ENCODE assay signal across 8 mouse cellular contexts in genomic region chr16:37010370-37010769, GRCm38 (mm10). TPM values are rescaled to one million over a fixed set of nuclear protein-coding genes. Genes with fewer than 3 reads are reported as not detected.
DNase-seq lines count a peak whose midpoint lies in the region; ATAC-seq and TF ChIP-seq lines count a peak whose summit lies in the region.

No protein-coding gene starts in this region.

- WGBS in heart, embryonic 13.5 days = 50% methylated on average over 4 of the region's 4 CpGs

- H3K4me1 ChIP-seq in ES-E14 (ENCODE audit: control insufficient read depth in 2 of 2, insufficient read depth in 2 of 2, low read length in 2 of 2, poor library complexity in 1 of 2) = peaks cover 0 to 4% of the 10 kb centered on the region in 2 experiments; a peak in 1 of 4 replicates
- H3K4me1 ChIP-seq in heart, embryonic 13.5 days = peaks cover 20% of the 10 kb centered on the region

- intact Hi-C loops in gastrocnemius, postnatal 36 days (cut with DNase I) = loop anchor here (2.0 to 10.0 kb wide), 2 partner anchors 136 to 536 kb away; partner anchors contain the start of genes Eaf2 and Golgb1

- no peak for ATAC-seq in heart, embryonic 13.5 days (ENCODE audit: extremely low read depth, insufficient number of reproducible peaks, low FRiP score, low TSS enrichment)

- H3K4me2 ChIP-seq in heart, embryonic 13.5 days = peak overlapping the region; percentile 87

- H3K27me3 ChIP-seq in heart, embryonic 13.5 days (replicated peaks) = no peaks in the 10 kb centered on the region
- H3K27me3 ChIP-seq in splenic B cell, adult 2 months (ENCODE audit: control insufficient read depth, insufficient read depth, low read length, poor library complexity, severe bottlenecking) = no peaks in the 10 kb centered on the region

- no peaks in the 10 kb centered on the region for H3K9me3 ChIP-seq in ES-E14 (ENCODE audit: control insufficient read depth, insufficient read depth, low read depth, low read length)
- H3K9me3 ChIP-seq in heart, embryonic 13.5 days = no peaks in the 10 kb centered on the region

- no peak overlapping the region for H3K4me3 ChIP-seq in ES-E14 (ENCODE audit: insufficient read depth in 1 of 2, low read depth in 1 of 2, low read length in 2 of 2, poor library complexity in 1 of 2, severe bottlenecking in 1 of 2)
- no peak overlapping the region for H3K4me3 ChIP-seq in heart, embryonic 13.5 days

- H3K9ac ChIP-seq in ES-E14 (ENCODE audit: insufficient read depth, low read depth, low read length, poor library complexity, severe bottlenecking) = no peak overlapping the region
- no peak overlapping the region for H3K9ac ChIP-seq in heart, embryonic 13.5 days

- DNase-seq in gastrocnemius, adult 18-20 months (ENCODE audit: low spot score) = peak; percentile 64
- no peak for DNase-seq in gastrocnemius, postnatal 36 days
- no peak for DNase-seq in ES-E14 (ENCODE audit: low read depth, low spot score)
- DNase-seq in cerebellum, adult 9-11 months = peak; percentile 38
- peak; percentile 58 for DNase-seq in kidney, postnatal 14 days
- DNase-seq in lung, postnatal 36 days = peak; percentile 59
- peak; percentile 80 for DNase-seq in splenic B cell, adult 2 months (ENCODE audit: low read depth, low spot score)

- H3K27ac ChIP-seq in ES-E14 (ENCODE audit: insufficient read depth, low read depth, low read length, poor library complexity, severe bottlenecking) = no peak overlapping the region
- H3K27ac ChIP-seq in heart, embryonic 13.5 days (replicated peaks) = peak overlapping the region; percentile 70

- H3K36me3 ChIP-seq in ES-E14 (ENCODE audit: control insufficient read depth, insufficient read depth, low read length, poor library complexity, severe bottlenecking) = no peaks in the 10 kb centered on the region
- peaks cover 14% of the 10 kb centered on the region for H3K36me3 ChIP-seq in heart, embryonic 13.5 days
- no peaks in the 10 kb centered on the region for H3K36me3 ChIP-seq in splenic B cell, adult 2 months (ENCODE audit: control insufficient read depth, insufficient read depth, low read length, poor library complexity, severe bottlenecking)

- in situ Hi-C loops in ES-E14 (cut with MboI; ENCODE audit: low sequenced_read_pairs in 2 of 2, unreplicated experiment in 2 of 2) = no loop called here

TF ChIP-seq in ES-E14, 5 proteins besides CTCF, POLR2A, EP300 and RAD21:
- TF ChIP-seq CHD2 (IDR thresholded peaks at IDR 0.05; ENCODE audit: low read depth, low read length) (no peak), ZC3H11A (IDR thresholded peaks at IDR 0.05; ENCODE audit: borderline replicate concordance, low read depth, low read length) (peak; percentile 72)

RNA-seq across cellular contexts. Expression of gene Polq, which starts 1.2 kb away (rescaled TPM):
- total RNA-seq in gastrocnemius, adult 18-20 months (2021) = under 1 TPM; 0.59 to 0.75 TPM
- under 1 TPM; 0.20 to 0.37 TPM for total RNA-seq in gastrocnemius, postnatal 36 days (2021)
- total RNA-seq in ES-E14 (2012; rRNA removed) = 10.7 and 12.1 TPM in 2 replicates
- polyA plus RNA-seq in heart, embryonic 13.5 days (2015; fragmentation: Nextera tagmentation; extraction: Ambion mirVana) = 4.4 and 5.5 TPM in 2 replicates

RNA-seq across cellular contexts. Expression of gene Fbxo40, which starts 20.1 kb away (rescaled TPM):
- 100 to 1,000 TPM; 275 to 366 TPM for total RNA-seq in gastrocnemius, adult 18-20 months (2021)
- total RNA-seq in gastrocnemius, postnatal 36 days (2021) = 100 to 1,000 TPM; 251 to 300 TPM
- 0.09 and 0.11 TPM in 2 replicates for total RNA-seq in ES-E14 (2012; rRNA removed)
- polyA plus RNA-seq in heart, embryonic 13.5 days (2015; fragmentation: Nextera tagmentation; extraction: Ambion mirVana) = 8.5 and 8.8 TPM in 2 replicates

Comparison
In these comparisons a context has a peak if more than half of its experiments do, and no peak if none do; other contexts are left out.
1. DNase-seq: peak in gastrocnemius, adult 18-20 months (single experiment), cerebellum, adult 9-11 months (single experiment), kidney, postnatal 14 days (single experiment), lung, postnatal 36 days (single experiment) and splenic B cell, adult 2 months (single experiment); none in gastrocnemius, postnatal 36 days (0 of 2) and ES-E14 (single experiment).
2. RNA of gene Fbxo40, which starts 20.1 kb away (total RNA-seq): 275 to 366 TPM in gastrocnemius, adult 18-20 months and 251 to 300 TPM in gastrocnemius, postnatal 36 days; 0.09 to 0.11 TPM in ES-E14; every median in the first group is over 100 times any median in the second.